Mouse (Mus musculus): Measurements from ENCODE around the gene Olfr354. TPM values are rescaled to one million over a fixed set of nuclear protein-coding genes. Genes with fewer than 3 reads are reported as not detected.

The Olfr354 gene
- polyA plus RNA-seq (2015; fragmentation: Nextera tagmentation; extraction: Ambion mirVana): not detected in 2 replicates

DNA sequence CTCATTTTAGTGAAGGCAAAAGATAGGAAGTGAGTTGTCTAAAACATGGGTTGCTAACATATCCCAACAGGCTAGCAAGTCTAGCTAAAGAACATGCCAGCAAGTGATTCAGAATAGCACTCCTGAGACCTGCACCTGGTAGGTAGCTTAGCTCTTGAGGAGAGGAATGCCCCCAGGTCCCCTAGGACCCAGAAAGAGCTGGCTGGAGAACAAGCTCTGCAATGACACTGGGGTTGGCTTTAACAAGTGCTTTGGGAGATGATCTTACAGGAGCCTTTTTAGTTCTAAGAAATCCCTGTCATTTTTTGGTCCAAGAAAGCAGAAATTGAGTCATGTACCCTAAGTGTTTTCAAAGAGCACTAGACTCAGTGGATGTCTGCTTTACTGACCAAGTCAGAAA lies at the start of gene Olfr354:
TSS of gene Olfr354 (plus strand) at position 301 of the 400 bp plus-strand sequence.
- no peaks in the 10 kb centered on the region for H3K27me3 ChIP-seq (ENCODE audit: control insufficient read depth, insufficient read depth, low read depth, low read length)
- no peaks in the 10 kb centered on the region for H3K4me1 ChIP-seq (replicated peaks; ENCODE audit: control insufficient read depth, insufficient read depth, low read length)
- no peak for ATAC-seq (ENCODE audit: low read depth)
- H3K4me2 ChIP-seq (ENCODE audit: low read depth, low read length): no peak within 1 kb of the TSS
- H3K27ac ChIP-seq (ENCODE audit: low read length): no peak within 1 kb of the TSS
- no peaks in the 10 kb centered on the region for H3K36me3 ChIP-seq (ENCODE audit: control insufficient read depth, insufficient read depth, low read length)
- H3K9me3 ChIP-seq (ENCODE audit: control insufficient read depth, low read length): no peaks in the 10 kb centered on the region
- H3K4me3 ChIP-seq (ENCODE audit: low read length): no peak within 1 kb of the TSS
- H3K9ac ChIP-seq (ENCODE audit: low read length): no peak within 1 kb of the TSS

DNA sequence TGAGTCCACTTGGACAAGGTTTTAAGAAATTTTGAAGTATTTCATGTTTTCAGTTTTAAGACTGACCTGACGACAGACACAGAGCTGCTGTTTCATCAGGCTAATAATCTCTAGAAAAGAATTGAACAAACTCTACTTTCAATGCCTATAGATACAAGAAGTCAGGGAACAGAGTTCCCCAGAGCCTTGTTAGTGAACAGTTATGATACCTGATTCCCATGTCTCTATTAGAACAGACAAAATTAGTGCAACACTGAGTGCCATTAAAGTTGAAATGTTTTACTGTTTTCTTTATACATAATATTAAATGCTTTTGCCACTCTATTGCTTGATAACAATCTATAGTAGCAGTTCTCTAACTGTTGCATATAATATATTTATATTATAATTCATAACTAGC lies 42.9 kb upstream of the Olfr354 start, which contains the start of gene Olfr351:
TSS of gene Olfr351 (minus strand) at position 101 of the 400 bp plus-strand sequence.
- H3K27me3 ChIP-seq (ENCODE audit: control insufficient read depth, insufficient read depth, low read depth, low read length): no peaks in the 10 kb centered on the region
- no peak within 1 kb of the TSS for H3K27ac ChIP-seq (ENCODE audit: low read length)
- H3K4me2 ChIP-seq (ENCODE audit: low read depth, low read length): no peak within 1 kb of the TSS
- H3K36me3 ChIP-seq (ENCODE audit: control insufficient read depth, insufficient read depth, low read length): no peaks in the 10 kb centered on the region
- no peak within 1 kb of the TSS for H3K9ac ChIP-seq (ENCODE audit: low read length)
- no peak for ATAC-seq (ENCODE audit: low read depth)
- H3K9me3 ChIP-seq (ENCODE audit: control insufficient read depth, low read length): no peaks in the 10 kb centered on the region
- WGBS: 72% methylated on average over 1 of the region's 1 CpGs
- no peak within 1 kb of the TSS for H3K4me3 ChIP-seq (ENCODE audit: low read length)
- H3K4me1 ChIP-seq (replicated peaks; ENCODE audit: control insufficient read depth, insufficient read depth, low read length): no peaks in the 10 kb centered on the region

DNA sequence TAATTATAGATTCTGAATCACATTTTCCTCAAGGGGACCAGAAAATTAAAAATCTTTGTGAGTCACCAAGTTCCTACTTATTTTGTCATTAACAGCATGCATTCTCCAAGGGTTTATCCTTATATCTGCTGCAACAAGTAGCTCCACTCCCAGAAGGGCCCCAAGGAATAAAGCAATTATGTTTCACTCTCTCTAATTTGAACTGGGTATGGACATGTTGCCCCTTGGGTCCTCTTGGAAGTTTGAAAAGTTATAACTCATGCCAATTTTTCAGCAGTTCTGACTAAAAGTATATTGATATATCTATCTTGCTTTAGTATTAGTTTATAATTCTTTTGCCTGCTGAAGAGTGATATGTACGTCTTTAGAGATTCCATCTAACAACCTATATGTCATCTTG lies 37.3 kb upstream of the Olfr354 start, which contains the start of gene Olfr352:
TSS of gene Olfr352 (plus strand) at position 301 of the 400 bp plus-strand sequence.
- Histone ChIP-seq H3K9me3 (ENCODE audit: control insufficient read depth, low read length) (no peaks in the 10 kb centered on the region), H3K27ac (ENCODE audit: low read length) (no peak within 1 kb of the TSS), H3K27me3 (ENCODE audit: control insufficient read depth, insufficient read depth, low read depth, low read length) (no peaks in the 10 kb centered on the region), H3K4me3 (ENCODE audit: low read length) (no peak within 1 kb of the TSS), H3K4me2 (ENCODE audit: low read depth, low read length) (no peak within 1 kb of the TSS), H3K36me3 (ENCODE audit: control insufficient read depth, insufficient read depth, low read length) (no peaks in the 10 kb centered on the region), H3K4me1 (replicated peaks; ENCODE audit: control insufficient read depth, insufficient read depth, low read length) (no peaks in the 10 kb centered on the region), H3K9ac (ENCODE audit: low read length) (no peak within 1 kb of the TSS)
- 60% methylated on average over 1 of the region's 1 CpGs for WGBS
- no peak for ATAC-seq (ENCODE audit: low read depth)

DNA sequence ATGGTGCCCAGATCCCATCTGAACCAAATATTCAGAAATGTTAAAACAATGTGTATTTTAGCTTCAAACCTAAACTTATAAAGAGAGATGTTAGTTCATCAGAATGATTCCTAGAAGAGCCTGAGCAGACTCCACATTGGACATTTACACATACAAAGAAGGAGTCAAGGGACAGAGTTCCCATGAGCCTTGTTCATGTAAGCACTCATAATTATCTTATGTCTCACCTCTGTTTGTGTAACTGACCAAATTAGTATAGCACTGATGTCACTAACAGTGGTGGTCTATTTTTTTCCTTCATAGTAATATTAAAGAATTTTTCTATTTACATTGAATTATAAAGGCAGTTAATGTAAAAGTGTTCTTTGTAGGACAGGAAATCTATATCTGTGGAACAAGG lies 12.6 kb upstream of the Olfr354 start, which contains the start of gene Olfr353:
TSS of gene Olfr353 (minus strand) at position 101 of the 400 bp plus-strand sequence.
- Histone ChIP-seq H3K36me3 (ENCODE audit: control insufficient read depth, insufficient read depth, low read length) (no peaks in the 10 kb centered on the region), H3K4me2 (ENCODE audit: low read depth, low read length) (no peak within 1 kb of the TSS), H3K4me3 (ENCODE audit: low read length) (no peak within 1 kb of the TSS), H3K9me3 (ENCODE audit: control insufficient read depth, low read length) (no peaks in the 10 kb centered on the region), H3K4me1 (replicated peaks; ENCODE audit: control insufficient read depth, insufficient read depth, low read length) (no peaks in the 10 kb centered on the region), H3K9ac (ENCODE audit: low read length) (no peak within 1 kb of the TSS), H3K27ac (ENCODE audit: low read length) (no peak within 1 kb of the TSS), H3K27me3 (ENCODE audit: control insufficient read depth, insufficient read depth, low read depth, low read length) (no peaks in the 10 kb centered on the region)
- no peak for ATAC-seq (ENCODE audit: low read depth)

DNA sequence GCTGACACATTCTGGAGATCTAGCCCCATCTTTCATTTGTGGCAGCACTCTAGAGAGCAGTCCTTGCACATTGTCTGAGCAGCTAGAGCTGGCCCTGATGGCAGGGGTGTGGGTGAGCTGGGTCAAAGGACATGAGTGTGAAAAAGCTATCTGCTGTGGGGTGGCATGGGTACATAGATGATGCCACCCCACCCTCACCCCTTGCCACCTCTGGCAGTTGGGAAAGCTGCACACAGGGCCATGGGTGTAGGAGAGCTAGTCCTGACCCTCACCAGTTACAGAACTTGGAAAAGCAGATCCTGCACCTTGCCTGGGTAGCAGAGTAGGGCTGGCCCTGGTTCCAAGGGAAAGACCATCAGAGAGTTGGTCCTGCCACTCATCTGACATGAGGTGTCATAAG lies 8.4 kb upstream of the Olfr354 start:
- H3K9me3 ChIP-seq (ENCODE audit: control insufficient read depth, low read length): no peaks in the 10 kb centered on the region
- H3K27ac ChIP-seq (ENCODE audit: low read length): no peak overlapping the region
- H3K27me3 ChIP-seq (ENCODE audit: control insufficient read depth, insufficient read depth, low read depth, low read length): no peaks in the 10 kb centered on the region
- H3K4me2 ChIP-seq (ENCODE audit: low read depth, low read length): no peak overlapping the region
- no peaks in the 10 kb centered on the region for H3K36me3 ChIP-seq (ENCODE audit: control insufficient read depth, insufficient read depth, low read length)
- ATAC-seq (ENCODE audit: low read depth): no peak
- H3K4me1 ChIP-seq (replicated peaks; ENCODE audit: control insufficient read depth, insufficient read depth, low read length): no peaks in the 10 kb centered on the region
- H3K4me3 ChIP-seq (ENCODE audit: low read length): no peak overlapping the region
- H3K9ac ChIP-seq (ENCODE audit: low read length): no peak overlapping the region

DNA sequence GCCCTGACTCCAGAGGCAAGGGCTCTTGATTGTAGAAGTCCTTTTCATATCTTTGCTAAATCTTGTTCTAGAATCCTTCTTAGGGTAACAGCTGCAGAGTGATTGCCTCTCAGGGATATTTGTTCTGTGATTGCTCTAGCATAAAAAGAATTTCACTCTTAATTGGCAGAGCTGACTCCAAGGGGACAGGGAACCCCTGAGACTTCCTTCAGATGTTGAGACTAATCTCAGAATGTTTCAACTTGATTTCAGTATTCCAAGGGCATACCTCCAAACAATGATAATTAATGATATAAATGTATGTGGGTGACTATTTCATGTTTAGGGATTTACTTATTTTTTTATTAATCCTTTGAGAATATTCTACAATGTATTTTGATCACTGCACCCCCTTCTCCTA lies 23.3 kb downstream of the Olfr354 start, which contains the start of gene Olfr355:
TSS of gene Olfr355 (minus strand) at position 101 of the 400 bp plus-strand sequence.
- no peak within 1 kb of the TSS for H3K27ac ChIP-seq (ENCODE audit: low read length)
- H3K4me1 ChIP-seq (replicated peaks; ENCODE audit: control insufficient read depth, insufficient read depth, low read length): no peaks in the 10 kb centered on the region
- H3K9ac ChIP-seq (ENCODE audit: low read length): no peak within 1 kb of the TSS
- no peaks in the 10 kb centered on the region for H3K27me3 ChIP-seq (ENCODE audit: control insufficient read depth, insufficient read depth, low read depth, low read length)
- H3K9me3 ChIP-seq (ENCODE audit: control insufficient read depth, low read length): no peaks in the 10 kb centered on the region
- H3K4me2 ChIP-seq (ENCODE audit: low read depth, low read length): no peak within 1 kb of the TSS
- no peak for ATAC-seq (ENCODE audit: low read depth)
- H3K36me3 ChIP-seq (ENCODE audit: control insufficient read depth, insufficient read depth, low read length): no peaks in the 10 kb centered on the region
- H3K4me3 ChIP-seq (ENCODE audit: low read length): no peak within 1 kb of the TSS

DNA sequence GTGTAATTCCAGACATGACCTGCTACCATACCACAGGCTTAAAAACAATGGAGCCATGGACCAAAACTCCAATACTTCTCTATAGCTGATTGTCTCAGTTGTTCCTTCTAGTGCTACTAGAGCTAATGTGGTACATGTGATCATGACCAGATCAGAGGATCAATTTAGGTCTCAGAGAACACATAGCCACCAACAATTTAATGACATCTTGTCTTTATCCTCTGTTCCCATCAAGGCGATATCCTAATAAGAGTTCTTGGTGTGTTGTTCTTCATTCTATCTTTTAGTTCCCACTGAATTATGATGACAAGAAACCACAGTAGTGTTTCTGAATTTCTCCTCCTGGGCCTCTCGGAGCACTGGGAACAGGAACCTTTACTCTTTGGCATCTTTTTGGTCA lies 31.3 kb downstream of the Olfr354 start, which contains the start of gene Olfr356:
TSS of gene Olfr356 (plus strand) at position 301 of the 400 bp plus-strand sequence.
- H3K4me3 ChIP-seq (ENCODE audit: low read length): no peak within 1 kb of the TSS
- H3K36me3 ChIP-seq (ENCODE audit: control insufficient read depth, insufficient read depth, low read length): no peaks in the 10 kb centered on the region
- no peak within 1 kb of the TSS for H3K27ac ChIP-seq (ENCODE audit: low read length)
- no peak within 1 kb of the TSS for H3K4me2 ChIP-seq (ENCODE audit: low read depth, low read length)
- H3K4me1 ChIP-seq (replicated peaks; ENCODE audit: control insufficient read depth, insufficient read depth, low read length): no peaks in the 10 kb centered on the region
- no peaks in the 10 kb centered on the region for H3K27me3 ChIP-seq (ENCODE audit: control insufficient read depth, insufficient read depth, low read depth, low read length)
- 75% methylated on average over 2 of the region's 2 CpGs for WGBS
- ATAC-seq (ENCODE audit: low read depth): no peak
- H3K9me3 ChIP-seq (ENCODE audit: control insufficient read depth, low read length): no peaks in the 10 kb centered on the region
- H3K9ac ChIP-seq (ENCODE audit: low read length): no peak within 1 kb of the TSS

Other genes starting within 250 kb of the Olfr354 start
- not detected in 2 replicates for gene Olfr346, start 219.9 kb upstream of the Olfr354 start, polyA plus RNA-seq (2015; fragmentation: Nextera tagmentation; extraction: Ambion mirVana)
- gene Olfr347, start 173.8 kb upstream of the Olfr354 start, polyA plus RNA-seq (2015; fragmentation: Nextera tagmentation; extraction: Ambion mirVana): not detected in 2 replicates
- gene Olfr348, start 121.4 kb upstream of the Olfr354 start, polyA plus RNA-seq (2015; fragmentation: Nextera tagmentation; extraction: Ambion mirVana): not detected in 2 replicates
- not detected in 2 replicates for gene Olfr50, start 115.1 kb upstream of the Olfr354 start, polyA plus RNA-seq (2015; fragmentation: Nextera tagmentation; extraction: Ambion mirVana)
- gene Olfr3, start 88.6 kb upstream of the Olfr354 start, polyA plus RNA-seq (2015; fragmentation: Nextera tagmentation; extraction: Ambion mirVana): not detected in 2 replicates
- gene Olfr350, start 59.4 kb upstream of the Olfr354 start, polyA plus RNA-seq (2015; fragmentation: Nextera tagmentation; extraction: Ambion mirVana): not detected in 2 replicates
- not detected in 2 replicates for gene Olfr351, start 43.0 kb upstream of the Olfr354 start, polyA plus RNA-seq (2015; fragmentation: Nextera tagmentation; extraction: Ambion mirVana)
- not detected in 2 replicates for gene Olfr352, start 37.2 kb upstream of the Olfr354 start, polyA plus RNA-seq (2015; fragmentation: Nextera tagmentation; extraction: Ambion mirVana)
- gene Olfr353, start 12.7 kb upstream of the Olfr354 start, polyA plus RNA-seq (2015; fragmentation: Nextera tagmentation; extraction: Ambion mirVana): not detected in 2 replicates
- gene Olfr355, start 23.2 kb downstream of the Olfr354 start, polyA plus RNA-seq (2015; fragmentation: Nextera tagmentation; extraction: Ambion mirVana): not detected in 2 replicates
- gene Olfr356, start 31.4 kb downstream of the Olfr354 start, polyA plus RNA-seq (2015; fragmentation: Nextera tagmentation; extraction: Ambion mirVana): not detected in 2 replicates
- not detected in 2 replicates for gene Olfr357, start 88.1 kb downstream of the Olfr354 start, polyA plus RNA-seq (2015; fragmentation: Nextera tagmentation; extraction: Ambion mirVana)
- not detected in 2 replicates for gene Olfr358, start 103.7 kb downstream of the Olfr354 start, polyA plus RNA-seq (2015; fragmentation: Nextera tagmentation; extraction: Ambion mirVana)
- not detected in 2 replicates for gene Olfr360, start 160.1 kb downstream of the Olfr354 start, polyA plus RNA-seq (2015; fragmentation: Nextera tagmentation; extraction: Ambion mirVana)
- gene Olfr361, start 183.6 kb downstream of the Olfr354 start, polyA plus RNA-seq (2015; fragmentation: Nextera tagmentation; extraction: Ambion mirVana): not detected in 2 replicates
- gene Olfr362, start 212.2 kb downstream of the Olfr354 start, polyA plus RNA-seq (2015; fragmentation: Nextera tagmentation; extraction: Ambion mirVana): not detected in 2 replicates
- not detected in 2 replicates for gene Olfr364-ps1, start 233.6 kb downstream of the Olfr354 start, polyA plus RNA-seq (2015; fragmentation: Nextera tagmentation; extraction: Ambion mirVana)